Comparison of ENCODE assay signal across 17 mouse cellular contexts in genomic region chr11:26513683-26514082, GRCm38 (mm10).
DNase-seq lines count a peak whose midpoint lies in the region; ATAC-seq and TF ChIP-seq lines count a peak whose summit lies in the region.
"Had no signal": no experiment of that assay in that cellular context is flagged by ENCODE, and none has a peak within 500 bp of the region (broad histone marks: within the 10 kb centered on the region; RNA-seq: fewer than 3 reads in every experiment).

No protein-coding gene starts in this region.

- H3K4me1 ChIP-seq in kidney, adult 2 months (ENCODE audit: control insufficient read depth, insufficient read depth, low read length) = no peaks in the 10 kb centered on the region
- H3K4me1 ChIP-seq in midbrain, embryonic 11.5 days (ENCODE audit: control insufficient read depth, insufficient read depth, low read length) = no peaks in the 10 kb centered on the region
- H3K4me1 ChIP-seq in midbrain, embryonic 10.5 days = no peaks in the 10 kb centered on the region
- H3K4me1 ChIP-seq: neural tube, embryonic 15.5 days had no signal

- 0 out of 2 replicates have a peak, but pooled peaks have one; percentile 18 for TF ChIP-seq CTCF in kidney, adult 2 months (conservative IDR thresholded peaks at IDR 0.05; ENCODE audit: insufficient read depth, insufficient read length, low read depth, low read length)
- TF ChIP-seq CTCF in brain, embryonic 14.5 days (IDR thresholded peaks at IDR 0.05; ENCODE audit: borderline replicate concordance, extremely low read depth, insufficient read depth, insufficient read length) = peak; percentile 34; the same call in 1 of the 2 replicates

- no peaks in the 10 kb centered on the region for H3K9me3 ChIP-seq in midbrain, embryonic 11.5 days (ENCODE audit: control insufficient read depth, low read length)
- H3K9me3 ChIP-seq in midbrain, embryonic 10.5 days (replicated peaks) = peaks cover 4% of the 10 kb centered on the region
- H3K9me3 ChIP-seq: heart, embryonic 12.5 days; neural tube, embryonic 15.5 days had no signal

- no peak overlapping the region for H3K4me2 ChIP-seq in midbrain, embryonic 11.5 days
- H3K4me2 ChIP-seq: heart, embryonic 12.5 days; neural tube, embryonic 15.5 days had no signal

- DNase-seq in cerebellum, postnatal 10 days = peak; percentile 4 to 8
- DNase-seq in cerebellum, adult 11 months = no peak
- no peak for DNase-seq in kidney, adult 2 months
- no peak for DNase-seq in kidney, adult 9 months
- no peak for DNase-seq in midbrain, embryonic 11.5 days (ENCODE audit: low spot score, missing footprints)
- DNase-seq in midbrain, embryonic 10.5 days (ENCODE audit: low spot score) = no peak
- DNase-seq in brain, embryonic 14.5 days (ENCODE audit: low read depth) = peak; percentile 41
- DNase-seq in urinary bladder, adult 18-20 months (ENCODE audit: low spot score in 2 of 2) = no peak
- DNase-seq: adrenal gland, adult 2 months; gastrocnemius, postnatal 36 days; kidney, postnatal 14 days; left cerebral cortex, postnatal 4 days; retina, postnatal 1 day; thymus, postnatal 25 days had no signal

- no peak overlapping the region for H3K4me3 ChIP-seq in kidney, adult 2 months (ENCODE audit: insufficient read depth, low read depth, low read length)
- H3K4me3 ChIP-seq in midbrain, embryonic 11.5 days (ENCODE audit: low read depth, low read length) = no peak overlapping the region
- no peak overlapping the region for H3K4me3 ChIP-seq in midbrain, embryonic 10.5 days
- H3K4me3 ChIP-seq: heart, embryonic 12.5 days; neural tube, embryonic 15.5 days had no signal

- no peak overlapping the region for H3K9ac ChIP-seq in midbrain, embryonic 11.5 days (ENCODE audit: low read length)
- H3K9ac ChIP-seq: heart, embryonic 12.5 days; neural tube, embryonic 15.5 days had no signal

- TF ChIP-seq POLR2A in kidney, adult 2 months (IDR thresholded peaks at IDR 0.05; ENCODE audit: low read depth, low read length) = no peak
- no peak for TF ChIP-seq POLR2A in brain, embryonic 14.5 days (IDR thresholded peaks at IDR 0.05; ENCODE audit: borderline replicate concordance, extremely low read depth, insufficient read depth, insufficient read length, poor library complexity, severe bottlenecking)

- no peak overlapping the region for H3K27ac ChIP-seq in kidney, adult 2 months (ENCODE audit: insufficient read depth, low read depth, low read length)
- H3K27ac ChIP-seq in midbrain, embryonic 11.5 days (ENCODE audit: low read depth, low read length) = no peak overlapping the region
- H3K27ac ChIP-seq in midbrain, embryonic 10.5 days (replicated peaks) = no peak overlapping the region
- H3K27ac ChIP-seq: neural tube, embryonic 15.5 days had no signal

- no peaks in the 10 kb centered on the region for H3K27me3 ChIP-seq in kidney, adult 2 months (replicated peaks; ENCODE audit: control insufficient read depth, insufficient read depth, low read length)
- H3K27me3 ChIP-seq in midbrain, embryonic 11.5 days (ENCODE audit: control insufficient read depth, insufficient read depth, low read length) = no peaks in the 10 kb centered on the region
- H3K27me3 ChIP-seq in midbrain, embryonic 10.5 days (ENCODE audit: low read depth, poor library complexity, severe bottlenecking) = no peaks in the 10 kb centered on the region
- H3K27me3 ChIP-seq: heart, embryonic 12.5 days; neural tube, embryonic 15.5 days had no signal

- ATAC-seq in midbrain, embryonic 11.5 days (ENCODE audit: low FRiP score) = 0 out of 2 replicates have a peak, but pooled peaks have one; percentile 38
- ATAC-seq: inflammation-experienced regulatory T-cells, adult 6 months had no signal

- H3K36me3 ChIP-seq in kidney, adult 2 months (ENCODE audit: control insufficient read depth, insufficient read depth, low read length) = no peaks in the 10 kb centered on the region
- H3K36me3 ChIP-seq in midbrain, embryonic 11.5 days (ENCODE audit: control insufficient read depth, insufficient read depth, low read length) = no peaks in the 10 kb centered on the region
- peaks cover 10% of the 10 kb centered on the region for H3K36me3 ChIP-seq in midbrain, embryonic 10.5 days
- H3K36me3 ChIP-seq: neural tube, embryonic 15.5 days had no signal

Comparison
In these comparisons a context has a peak if more than half of its experiments do, and no peak if none do; other contexts are left out.
1. DNase-seq: peak in cerebellum, postnatal 10 days (2 of 2) and brain, embryonic 14.5 days (single experiment); none in cerebellum, adult 11 months (single experiment), kidney, adult 2 months (single experiment), kidney, adult 9 months (single experiment), midbrain, embryonic 11.5 days (single experiment), midbrain, embryonic 10.5 days (single experiment) and urinary bladder, adult 18-20 months (0 of 2).